Mouse (Mus musculus) thymus, adult 2 months (tissue): ENCODE data around the gene Cdh22.

Experiments
- CTCF ChIP-seq: fragments of 200-500 bp; IDR thresholded peaks from 2 replicates; pipeline ENCODE4 v1.5.1; 2012; ENCODE audit warnings: mild to moderate bottlenecking, control low read depth, low read length, moderate library complexity, borderline replicate concordance; ENCODE audit not compliant: control insufficient read depth, poor library complexity, insufficient read depth; ENCODE audit errors: extremely low read depth
- POLR2A ChIP-seq: fragments of 200-500 bp; IDR thresholded peaks from 2 replicates; pipeline ENCODE4 v1.6.1; 2012; ENCODE audit warnings: mild to moderate bottlenecking, low read length, control low read depth, moderate library complexity; ENCODE audit not compliant: control insufficient read depth, poor library complexity, insufficient read depth; ENCODE audit errors: extremely low read depth

DNA sequence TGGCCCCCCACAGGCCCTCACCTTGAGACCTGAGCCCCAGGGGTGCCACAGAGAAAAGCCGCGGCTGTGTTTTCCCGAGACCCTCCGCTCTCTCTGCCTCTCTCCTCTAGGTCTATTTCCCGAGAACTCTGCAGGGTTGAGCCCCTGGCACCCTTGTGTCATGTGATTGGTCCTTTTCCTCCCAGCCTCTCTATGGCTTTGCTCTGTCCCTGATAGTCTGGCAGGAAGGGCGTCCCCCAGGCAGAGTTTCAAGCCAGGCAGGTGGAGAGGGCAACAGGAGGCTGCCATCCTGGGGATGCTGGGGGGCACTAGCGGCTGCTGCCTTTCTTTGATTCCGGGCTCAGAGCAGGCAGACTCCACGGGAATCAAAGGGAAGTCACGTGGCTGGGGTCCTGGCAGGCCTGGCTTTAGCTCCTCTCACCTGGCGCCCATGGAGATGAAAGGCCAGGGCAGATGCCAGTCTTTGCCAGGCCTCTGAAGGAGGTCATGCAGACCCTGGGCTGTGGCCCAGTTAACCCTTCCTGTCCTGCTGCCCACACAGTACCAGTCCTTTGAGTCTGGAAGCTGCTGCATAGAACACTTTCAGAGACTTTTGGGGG is 8.6 kb upstream of the Cdh22 start:
- TF ChIP-seq CTCF (no peak), POLR2A (no peak)
